Mouse (Mus musculus): ENCODE measurements around the gene Klk1b21.
"Not testable (repeated sequence)": the region's sequence is repeated elsewhere in the genome, so short reads cannot be mapped to it uniquely, and the experiment has no call there.

Klk1b21 gene

GRCm38 (mm10) chr7:44102028-44102427 lies at the start of gene Klk1b21:
TSS of gene Klk1b21 (plus strand) at chr7:44102328.
- DNase-seq (ENCODE audit: low spot score in 2 of 2), result not testable (repeated sequence)

- no peak for DNase-seq (ENCODE audit: low spot score in 2 of 2)
These were observed 30.0 kb upstream of the Klk1b21 start for GRCm38 (mm10) chr7:44072117-44072516.

- no peak for DNase-seq (ENCODE audit: low spot score in 2 of 2)
These were observed 24.4 kb upstream of the Klk1b21 start for GRCm38 (mm10) chr7:44077703-44078102.

- no peak for DNase-seq (ENCODE audit: low spot score in 2 of 2)
These were observed 6.0 kb upstream of the Klk1b21 start for GRCm38 (mm10) chr7:44096111-44096510.

- no peak for DNase-seq (ENCODE audit: low spot score in 2 of 2)
These were observed 10.2 kb downstream of the Klk1b21 start, which contains the start of gene Klk1b22 for GRCm38 (mm10) chr7:44112373-44112772. TSS of gene Klk1b22 (plus strand) at chr7:44112673.

- DNase-seq (ENCODE audit: low spot score in 2 of 2), result no peak
These were observed 21.3 kb downstream of the Klk1b21 start for GRCm38 (mm10) chr7:44123445-44123844.

GRCm38 (mm10) chr7:44136467-44136866 lies 34.3 kb downstream of the Klk1b21 start, which contains the start of gene Klk1b16:
TSS of gene Klk1b16 (plus strand) at chr7:44136767.
- no peak for DNase-seq (ENCODE audit: low spot score in 2 of 2)
